In genomic region chr17:47664474-47664873, GRCm38 (mm10) we compare ENCODE assay signal across 33 mouse cellular contexts. TPM values are rescaled to one million over a fixed set of nuclear protein-coding genes. Genes with fewer than 3 reads are reported as not detected.
"Had no signal": no experiment of that assay in that cellular context is flagged by ENCODE, and none has a peak within 500 bp of the region (broad histone marks: within the 10 kb centered on the region; RNA-seq: fewer than 3 reads in every experiment).

No protein-coding gene starts in this region.

- H3K27me3 ChIP-seq: heart, embryonic 12.5 days; heart, embryonic 15.5 days; hindbrain, embryonic 12.5 days; hindbrain, embryonic 13.5 days; hindbrain, embryonic 15.5 days; intestine, embryonic 15.5 days; kidney, embryonic 15.5 days had no signal

- ATAC-seq: hindbrain, embryonic 16.5 days; hindbrain, postnatal 0 days; inflammation-experienced regulatory T-cells, adult 6 months; intestine, embryonic 15.5 days; intestine, embryonic 16.5 days; intestine, postnatal 0 days had no signal

- H3K9ac ChIP-seq: heart, embryonic 12.5 days; heart, embryonic 15.5 days; hindbrain, embryonic 12.5 days; hindbrain, embryonic 13.5 days; hindbrain, embryonic 14.5 days; hindbrain, embryonic 15.5 days; intestine, embryonic 15.5 days; kidney, embryonic 15.5 days had no signal

- H3K4me3 ChIP-seq: heart, embryonic 12.5 days; heart, embryonic 15.5 days; hindbrain, embryonic 10.5 days; hindbrain, embryonic 12.5 days; hindbrain, embryonic 13.5 days; hindbrain, embryonic 15.5 days; intestine, embryonic 15.5 days; kidney, embryonic 15.5 days; layer of hippocampus, adult 2 months; left cerebral cortex, adult 2 months had no signal

- DNase-seq: heart, postnatal 10 days; heart, postnatal 14 days; heart, postnatal 36 days; heart, postnatal 4 days; kidney, adult 11 months; kidney, adult 18-20 months; kidney, adult 8-10 months; kidney, adult 9 months; kidney, postnatal 10 days; kidney, postnatal 25 days; kidney, postnatal 36 days; kidney, postnatal 4 days; layer of hippocampus, adult 9-11 months; layer of hippocampus, postnatal 36 days had no signal

- H3K27ac ChIP-seq: heart, embryonic 15.5 days; hindbrain, embryonic 10.5 days; hindbrain, embryonic 12.5 days; hindbrain, embryonic 13.5 days; hindbrain, embryonic 14.5 days; hindbrain, embryonic 15.5 days; hindbrain, postnatal 0 days; intestine, embryonic 15.5 days; kidney, embryonic 15.5 days; kidney, postnatal 0 days; layer of hippocampus, adult 2 months; left cerebral cortex, adult 2 months had no signal

- H3K4me1 ChIP-seq: heart, embryonic 15.5 days; intestine, embryonic 15.5 days had no signal

- H3K36me3 ChIP-seq: heart, embryonic 12.5 days; heart, embryonic 15.5 days; hindbrain, embryonic 15.5 days; kidney, embryonic 15.5 days had no signal

- H3K9me3 ChIP-seq: heart, embryonic 12.5 days; heart, embryonic 15.5 days; hindbrain, embryonic 10.5 days; hindbrain, embryonic 12.5 days; hindbrain, embryonic 13.5 days; hindbrain, embryonic 15.5 days; intestine, embryonic 15.5 days; kidney, embryonic 15.5 days had no signal

- H3K4me2 ChIP-seq: heart, embryonic 11.5 days; heart, embryonic 12.5 days; heart, embryonic 15.5 days; hindbrain, embryonic 12.5 days; hindbrain, embryonic 13.5 days; hindbrain, embryonic 14.5 days; hindbrain, embryonic 15.5 days; intestine, embryonic 15.5 days; kidney, embryonic 15.5 days had no signal

RNA-seq across cellular contexts. Expression of gene Frs3, which starts 24.4 kb away (rescaled TPM):
- polyA plus RNA-seq: inflammation-experienced regulatory T-cells, adult 6 months had no signal

RNA-seq across cellular contexts. Expression of gene Gm21981, which starts 29.8 kb away (rescaled TPM):
- total RNA-seq: hematopoietic stem cell, adult 5-6 weeks had no signal
- polyA plus RNA-seq: inflammation-experienced regulatory T-cells, adult 6 months had no signal

RNA-seq across cellular contexts. Expression of gene Prickle4, which starts 30.1 kb away (rescaled TPM):
- polyA plus RNA-seq: inflammation-experienced regulatory T-cells, adult 6 months had no signal
